Mouse (Mus musculus) G1E (cell line): ENCODE measurements around the gene Art1. TPM values are rescaled to one million over a fixed set of nuclear protein-coding genes. Genes with fewer than 3 reads are reported as not detected.

Source experiments
- ATAC-seq: 2 replicates; pipeline ENCODE4 v1.8.0; 2016; ENCODE audit warnings: mild to moderate bottlenecking; ENCODE audit not compliant: insufficient number of reproducible peaks, poor library complexity, low FRiP score, severe bottlenecking; ENCODE audit errors: extremely low read depth
- DNase-seq: peaks from one replicate; pipeline ENCODE4 v3.0.0; 2012; ENCODE audit warnings: low spot score
- H3K27me3 ChIP-seq: 2 replicates; pipeline ENCODE4 v1.6.1; 2012; ENCODE audit warnings: mild to moderate bottlenecking, low read length, inconsistent platforms; ENCODE audit not compliant: insufficient read depth
- H3K36me3 ChIP-seq: replicated peaks from 2 replicates; pipeline ENCODE3; 2012; ENCODE audit warnings: mild to moderate bottlenecking, inconsistent platforms
- H3K4me1 ChIP-seq: 2 replicates; pipeline ENCODE4 v1.6.1; 2012; ENCODE audit warnings: low read depth, low read length, inconsistent platforms, mixed read lengths; ENCODE audit not compliant: insufficient read depth
- H3K4me3 ChIP-seq: 2 replicates; pipeline ENCODE4 v1.5.1; 2012; ENCODE audit warnings: low read depth, mild to moderate bottlenecking, inconsistent platforms, low read length, moderate library complexity, mixed read lengths
- H3K9me3 ChIP-seq: replicated peaks from 2 replicates; pipeline ENCODE4 v1.6.1; 2012; ENCODE audit warnings: inconsistent platforms
- CTCF ChIP-seq: IDR thresholded peaks from 2 replicates; pipeline ENCODE4 v1.5.1; 2012; ENCODE audit warnings: low read depth, low read length, inconsistent platforms, mixed read lengths
- GATA1 ChIP-seq: IDR thresholded peaks from 2 replicates; pipeline ENCODE4 v1.6.1; 2012; ENCODE audit warnings: borderline replicate concordance, low read length, inconsistent platforms, mixed read lengths
- GATA2 ChIP-seq: IDR thresholded peaks from 2 replicates; pipeline ENCODE4 v1.6.1; 2012; ENCODE audit warnings: low read depth, low read length, inconsistent platforms, borderline replicate concordance
- POLR2AphosphoS5 ChIP-seq: IDR thresholded peaks from 2 replicates; pipeline ENCODE4 v1.6.1; 2012; ENCODE audit warnings: low read depth, low read length, inconsistent platforms; ENCODE audit not compliant: insufficient replicate concordance
- TAL1 ChIP-seq: conservative IDR thresholded peaks from 2 replicates; pipeline ENCODE4 v1.6.1; 2012; ENCODE audit warnings: low read depth, low read length, inconsistent platforms, mixed read lengths
- polyA plus RNA-seq: library from polyadenylated mRNA; stranded (reverse); fragments of >175 nt; gene quantifications from 2 replicates; pipeline ENCODE4 v1.2.3, GENCODE M21; 2012
- total RNA-seq, 2 experiments: library from RNA; stranded (forward) in 1 of 2; stranded (reverse) in 1 of 2; fragments of 200-1000 nt in 1 of 2; fragments of >200 nt in 1 of 2; fragmentation: Nextera tagmentation in 1 of 2; gene quantifications; 2 replicates each; pipeline ENCODE4 v1.2.3; 2014 to 2017

The Art1 gene
- total and polyA plus RNA-seq, 3 experiments: 0.22 TPM; not detected in 2

DNA sequence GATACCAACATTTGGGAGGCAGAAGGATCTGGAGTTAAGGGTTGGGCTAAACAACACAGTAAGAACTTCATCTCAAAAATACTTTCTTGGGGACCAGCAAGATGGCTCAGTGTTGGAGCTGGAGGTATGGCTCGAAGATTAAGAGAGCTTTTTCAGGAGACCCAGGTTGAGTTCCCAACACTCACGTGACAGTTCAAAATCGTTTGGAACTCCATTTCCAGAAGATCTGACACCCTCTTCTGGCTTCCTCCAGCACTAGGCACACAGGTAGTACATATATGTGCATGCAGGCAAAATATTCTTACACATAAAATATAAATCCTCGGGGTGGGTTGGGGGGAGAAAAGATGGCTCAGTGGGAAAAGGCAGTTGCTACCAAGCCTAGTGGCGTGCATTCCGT, 35.2 kb upstream of the Art1 start:
- no peaks in the 10 kb centered on the region for H3K9me3 ChIP-seq
- TF ChIP-seq CTCF (no peak), TAL1 (no peak), GATA1 (no peak), GATA2 (no peak), POLR2AphosphoS5 (no peak)
- H3K4me1 ChIP-seq: peaks cover 32% of the 10 kb centered on the region
- no peak for DNase-seq
- peak overlapping the region; percentile 72 for H3K4me3 ChIP-seq
- H3K36me3 ChIP-seq: peaks cover 38% of the 10 kb centered on the region
- ATAC-seq: no peak
- no peaks in the 10 kb centered on the region for H3K27me3 ChIP-seq

GRCm38 (mm10) chr7:102076714-102077296, 24.7 kb upstream of the Art1 start:
- Histone ChIP-seq H3K4me1 (peaks cover 2% of the 10 kb centered on the region; the same call in 1 of the 2 replicates), H3K27me3 (no peaks in the 10 kb centered on the region), H3K36me3 (peaks cover 93% of the 10 kb centered on the region), H3K9me3 (no peaks in the 10 kb centered on the region), H3K4me3 (no peak overlapping the region)
- TF ChIP-seq GATA1 (no peak), GATA2 (no peak), POLR2AphosphoS5 (no peak), CTCF (no peak), TAL1 (no peak)
- ATAC-seq (no peak), DNase-seq (no peak)

DNA sequence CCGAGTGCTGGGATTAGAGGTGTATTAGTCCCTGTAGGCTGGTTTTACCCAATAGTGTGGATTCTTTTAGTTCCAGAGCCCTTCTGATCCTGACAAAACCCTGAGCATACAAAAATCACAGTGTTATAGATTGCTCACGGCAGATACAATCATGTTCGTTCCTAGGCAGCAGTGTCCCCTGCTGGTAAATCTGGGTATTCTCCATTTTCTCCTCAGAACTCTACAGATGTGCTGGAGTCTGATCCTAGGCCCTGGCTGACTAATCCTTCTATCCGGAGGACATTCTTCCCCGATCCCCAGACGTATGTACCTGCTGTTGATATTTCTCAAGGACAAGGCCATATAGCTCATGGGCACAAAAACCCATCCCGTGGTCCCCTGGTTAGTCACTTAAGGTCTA, 23.0 kb upstream of the Art1 start:
- DNase-seq: no peak
- ATAC-seq: no peak
- Histone ChIP-seq H3K9me3 (no peaks in the 10 kb centered on the region), H3K4me1 (peaks cover 2% of the 10 kb centered on the region; the same call in 1 of the 2 replicates), H3K27me3 (no peaks in the 10 kb centered on the region), H3K36me3 (peaks cover 93% of the 10 kb centered on the region), H3K4me3 (no peak overlapping the region)
- TF ChIP-seq CTCF (peak; percentile 29; the same call in 1 of the 2 replicates), POLR2AphosphoS5 (no peak)

GRCm38 (mm10) chr7:102080311-102080710, 21.2 kb upstream of the Art1 start:
- DNase-seq (no peak), ATAC-seq (no peak)
- H3K36me3 ChIP-seq: peaks cover 96% of the 10 kb centered on the region
- TF ChIP-seq POLR2AphosphoS5 (no peak), GATA2 (no peak), CTCF (no peak), TAL1 (no peak), GATA1 (no peak)
- no peaks in the 10 kb centered on the region for H3K9me3 ChIP-seq
- peaks cover 2% of the 10 kb centered on the region; the same call in 1 of the 2 replicates for H3K4me1 ChIP-seq
- no peak overlapping the region for H3K4me3 ChIP-seq
- no peaks in the 10 kb centered on the region for H3K27me3 ChIP-seq

DNA sequence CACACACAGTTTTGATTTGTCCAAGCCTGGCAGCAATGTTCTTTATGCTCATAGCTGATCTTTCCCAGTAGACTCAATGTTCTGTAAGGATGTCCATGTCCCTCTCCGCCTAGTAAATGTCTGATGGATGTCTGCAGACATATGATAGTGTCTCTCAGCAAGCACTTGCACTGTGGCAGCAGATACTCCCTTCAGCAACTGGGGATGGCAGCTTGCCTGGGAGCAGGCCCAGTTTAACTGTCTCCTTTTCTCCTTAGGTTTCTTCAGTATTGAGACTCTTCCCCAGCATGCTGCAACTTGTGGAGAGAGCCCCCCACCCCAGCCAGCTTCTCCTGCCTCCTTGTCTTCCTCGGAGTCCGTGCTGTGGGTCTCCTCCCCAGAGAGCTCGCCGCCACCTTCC, 19.8 kb upstream of the Art1 start:
- DNase-seq (no peak), ATAC-seq (no peak)
- H3K4me3 ChIP-seq: no peak overlapping the region
- H3K36me3 ChIP-seq: peaks cover 87% of the 10 kb centered on the region
- no peaks in the 10 kb centered on the region; the same call in 1 of the 2 replicates for H3K27me3 ChIP-seq
- no peaks in the 10 kb centered on the region for H3K9me3 ChIP-seq
- TF ChIP-seq GATA2: no peak
- no peak for TF ChIP-seq GATA1
- no peak for TF ChIP-seq TAL1
- no peak for TF ChIP-seq POLR2AphosphoS5
- no peak for TF ChIP-seq CTCF
- H3K4me1 ChIP-seq: peaks cover 2% of the 10 kb centered on the region; the same call in 1 of the 2 replicates

- no peak for ATAC-seq
- Histone ChIP-seq H3K9me3 (no peaks in the 10 kb centered on the region), H3K36me3 (peaks cover 77% of the 10 kb centered on the region), H3K4me1 (no peaks in the 10 kb centered on the region), H3K4me3 (no peak within 1 kb of the TSS), H3K27me3 (no peaks in the 10 kb centered on the region; the same call in 1 of the 2 replicates)
- TF ChIP-seq GATA1 (no peak), POLR2AphosphoS5 (no peak), GATA2 (no peak), TAL1 (no peak), CTCF (no peak)
- no peak for DNase-seq
These were observed 18.7 kb upstream of the Art1 start, which contains the start of gene Trpc2 for GRCm38 (mm10) chr7:102082816-102083215. Gene Trpc2 (plus strand): TSS chr7:102083116.
